Mouse (Mus musculus): ENCODE results near the gene Fbxo33.

Gene Fbxo33

DNA sequence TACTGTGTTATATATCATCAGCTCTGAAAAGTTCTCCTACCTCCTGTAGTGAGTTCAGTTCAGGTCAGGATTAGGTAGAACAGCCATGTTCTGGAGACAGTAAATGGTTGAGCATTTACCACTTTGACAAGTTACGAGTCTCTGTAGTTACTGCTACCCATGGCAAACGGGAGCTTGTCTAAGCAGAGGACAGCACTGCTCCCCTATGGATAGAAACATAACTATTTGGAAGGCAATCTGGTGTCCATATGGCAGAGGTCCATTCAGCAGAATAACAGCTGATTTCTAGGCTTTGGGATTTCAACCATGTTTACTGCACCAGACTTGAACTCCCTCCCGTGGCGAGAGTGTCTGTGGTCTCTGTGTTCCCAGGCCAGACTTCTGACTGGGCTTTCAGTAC is 23.6 kb downstream of the Fbxo33 start:
- peak; percentile 39 to 68 for DNase-seq

DNA sequence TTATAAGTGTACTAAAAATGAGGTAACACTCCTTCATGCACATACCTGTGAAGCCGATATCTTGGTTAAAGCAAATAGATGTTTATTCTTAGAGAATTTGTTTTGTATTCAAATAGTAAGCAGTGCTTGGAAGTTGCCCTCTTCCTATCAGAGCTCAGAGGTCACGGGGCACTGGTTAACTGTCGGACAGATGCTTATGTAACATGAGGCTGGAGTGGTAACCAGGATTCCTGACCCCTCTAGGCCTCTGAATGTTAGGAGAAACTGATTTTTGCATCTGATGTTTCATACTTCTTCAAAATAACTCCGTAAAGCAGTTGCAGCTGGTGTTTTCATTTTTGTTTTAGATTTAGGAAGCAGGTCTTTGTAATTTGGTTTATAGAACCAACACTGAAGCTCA is 24.5 kb downstream of the Fbxo33 start:
- DNase-seq: no peak

- DNase-seq: no peak
Measured at GRCm38 (mm10) chr12:59194341-59195003, 25.1 kb downstream of the Fbxo33 start.

- no peak for DNase-seq
Measured at GRCm38 (mm10) chr12:59193637-59194036, 25.9 kb downstream of the Fbxo33 start.

- DNase-seq: peak; percentile 15 to 27
Measured at GRCm38 (mm10) chr12:59188086-59188682, 31.3 kb downstream of the Fbxo33 start.

- DNase-seq: no peak
Measured at GRCm38 (mm10) chr12:59177814-59178213, 41.7 kb downstream of the Fbxo33 start.

DNA sequence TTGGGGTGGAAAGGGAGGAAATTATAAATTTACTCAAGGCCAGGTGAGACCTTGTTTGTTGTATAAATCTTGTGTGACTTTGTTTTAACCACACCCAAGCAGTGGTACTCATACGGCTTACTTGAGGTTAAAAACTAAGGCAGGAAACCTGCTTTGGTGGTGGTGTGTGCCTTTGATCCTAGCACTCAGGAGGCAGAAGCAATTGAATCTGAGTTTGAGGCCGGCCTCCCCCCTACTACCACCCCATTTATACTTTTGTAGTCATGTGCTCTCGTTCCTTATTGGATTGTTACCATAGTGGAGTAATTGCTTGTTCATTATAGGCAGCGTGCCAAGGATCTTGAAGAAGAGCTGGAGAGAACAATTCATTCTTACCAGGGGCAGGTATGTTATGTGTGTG is 49.6 kb downstream of the Fbxo33 start:
- DNase-seq: no peak

DNA sequence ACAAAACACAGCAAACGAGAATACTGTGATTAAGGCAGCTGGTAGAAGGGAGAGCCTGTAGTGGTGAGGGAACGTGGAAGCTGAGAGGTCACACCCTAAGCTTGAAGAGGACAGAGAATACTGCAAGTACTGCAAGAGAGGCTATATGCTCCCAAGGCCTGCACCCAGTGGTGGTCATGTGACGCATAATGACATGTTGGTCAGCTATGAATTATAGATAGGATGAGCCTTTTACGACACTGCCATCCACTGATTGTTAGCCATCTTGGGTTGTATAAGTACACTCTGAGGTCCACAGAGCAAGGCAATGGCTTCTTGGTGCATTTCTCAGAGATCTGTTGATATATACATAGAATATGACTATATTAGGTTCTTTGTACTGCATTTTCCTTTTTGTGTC is 53.0 kb downstream of the Fbxo33 start:
- no peak for DNase-seq

DNA sequence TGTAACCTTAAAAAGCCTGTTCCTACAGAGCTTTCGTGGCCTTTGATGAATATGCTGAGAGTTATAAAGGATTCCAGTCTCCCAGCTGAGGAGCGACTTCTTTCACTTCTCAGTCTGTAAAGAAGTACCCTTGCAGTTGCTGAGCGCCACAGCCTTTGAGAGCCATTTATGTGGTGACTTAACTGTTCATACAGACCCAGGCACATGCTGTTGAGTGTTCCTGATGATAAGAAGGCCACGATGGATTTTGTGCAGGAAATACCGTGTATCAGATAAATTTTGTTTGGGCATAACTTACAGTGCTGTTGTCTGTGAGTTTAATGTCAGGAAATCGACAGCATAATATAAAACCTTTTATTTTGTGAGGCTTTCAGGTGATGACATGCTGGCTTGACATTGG is 55.0 kb downstream of the Fbxo33 start:
- DNase-seq: no peak

- DNase-seq: no peak
Measured at GRCm38 (mm10) chr12:59162797-59163196, 56.7 kb downstream of the Fbxo33 start.

DNA sequence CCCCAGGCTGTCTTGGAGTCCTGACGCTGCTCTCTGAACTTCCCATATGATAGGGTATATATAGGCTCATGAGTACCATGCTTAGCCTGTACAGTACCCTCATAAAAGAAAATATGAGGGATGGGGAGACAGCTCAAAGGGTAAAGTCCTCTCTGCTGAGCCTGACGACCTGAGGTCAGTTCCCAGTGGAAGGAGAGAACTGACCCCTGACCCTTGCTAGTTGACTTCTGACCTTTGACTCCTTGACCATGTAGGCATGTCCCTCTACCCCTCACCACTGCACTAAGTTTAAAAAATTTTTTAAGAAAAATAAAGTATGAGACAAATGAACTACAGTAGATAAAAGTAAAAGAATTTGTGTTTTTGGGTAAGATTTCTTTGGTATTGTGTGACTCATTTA is 58.4 kb downstream of the Fbxo33 start:
- no peak for DNase-seq

Measured in cerebellum, postnatal 25 days (tissue).